Mouse (Mus musculus): ENCODE results near the gene Slc8a1. TPM values are rescaled to one million over a fixed set of nuclear protein-coding genes. Genes with fewer than 3 reads are reported as not detected.

Slc8a1 gene
- polyA plus RNA-seq, 1 experiment, result 17.6 TPM

DNA sequence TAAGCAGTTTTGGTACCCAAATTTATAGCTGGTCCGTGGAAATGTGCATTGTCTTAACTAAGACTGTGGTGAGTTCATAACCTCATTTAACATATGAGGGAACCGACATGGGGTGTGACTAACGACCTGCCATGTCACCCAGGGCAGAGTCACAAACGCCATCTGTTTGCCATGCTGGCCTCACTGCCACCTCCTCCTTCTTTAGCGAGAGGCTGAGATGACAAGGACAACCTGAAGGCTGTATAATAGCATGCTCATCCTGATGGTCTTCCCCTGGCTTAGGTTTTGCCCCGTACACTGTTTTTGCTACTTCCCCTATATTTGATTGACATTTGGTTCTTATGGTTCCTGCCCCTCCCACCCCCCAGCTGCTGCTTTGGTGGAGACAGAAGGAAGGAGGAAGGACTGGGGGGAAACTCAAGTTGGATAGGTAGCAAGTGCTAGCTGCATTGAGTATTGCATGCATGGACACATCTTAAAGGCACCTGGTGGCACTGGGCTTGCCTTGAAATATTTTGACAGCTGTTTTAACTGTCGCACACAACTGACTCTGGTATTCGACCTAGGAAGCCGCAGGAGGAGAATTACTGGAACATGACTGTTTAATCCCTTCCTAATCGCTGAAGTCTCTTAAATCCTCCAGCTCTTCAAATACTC lies 313.8 kb downstream of the Slc8a1 start:
- no peak for DNase-seq (ENCODE audit: low spot score)

DNA sequence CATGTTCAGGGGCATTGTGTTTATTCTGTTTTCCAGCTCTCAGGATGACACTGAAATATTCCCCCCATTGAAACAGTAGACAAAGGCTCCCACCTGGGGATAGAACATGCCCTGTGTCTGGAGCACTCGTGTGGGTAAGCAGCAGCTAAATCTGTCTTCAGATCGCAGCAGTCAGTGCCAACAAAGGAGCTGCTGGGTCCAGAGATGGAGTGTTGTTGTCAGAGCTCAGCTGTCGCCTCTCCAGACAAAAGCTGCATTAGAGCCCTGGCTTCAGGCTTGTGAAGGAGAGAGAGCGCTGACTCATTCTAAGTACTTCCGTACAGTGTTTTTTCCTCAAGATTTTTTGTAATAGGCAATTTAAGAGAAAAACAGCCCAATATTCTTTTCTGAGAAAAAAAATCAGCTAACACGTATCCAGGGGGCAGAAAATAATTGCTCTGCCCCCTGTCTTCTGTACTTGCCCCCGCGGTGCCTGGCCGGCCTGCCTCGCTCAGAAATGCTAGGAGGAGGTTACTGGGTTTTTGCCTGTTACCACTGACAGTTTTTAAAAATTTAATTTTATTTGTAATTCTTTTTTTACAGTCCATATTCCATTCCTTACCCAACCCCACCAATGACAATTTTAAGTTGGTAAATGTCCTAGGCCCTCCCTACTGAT lies 318.2 kb downstream of the Slc8a1 start:
- DNase-seq (ENCODE audit: low spot score), result no peak

DNA sequence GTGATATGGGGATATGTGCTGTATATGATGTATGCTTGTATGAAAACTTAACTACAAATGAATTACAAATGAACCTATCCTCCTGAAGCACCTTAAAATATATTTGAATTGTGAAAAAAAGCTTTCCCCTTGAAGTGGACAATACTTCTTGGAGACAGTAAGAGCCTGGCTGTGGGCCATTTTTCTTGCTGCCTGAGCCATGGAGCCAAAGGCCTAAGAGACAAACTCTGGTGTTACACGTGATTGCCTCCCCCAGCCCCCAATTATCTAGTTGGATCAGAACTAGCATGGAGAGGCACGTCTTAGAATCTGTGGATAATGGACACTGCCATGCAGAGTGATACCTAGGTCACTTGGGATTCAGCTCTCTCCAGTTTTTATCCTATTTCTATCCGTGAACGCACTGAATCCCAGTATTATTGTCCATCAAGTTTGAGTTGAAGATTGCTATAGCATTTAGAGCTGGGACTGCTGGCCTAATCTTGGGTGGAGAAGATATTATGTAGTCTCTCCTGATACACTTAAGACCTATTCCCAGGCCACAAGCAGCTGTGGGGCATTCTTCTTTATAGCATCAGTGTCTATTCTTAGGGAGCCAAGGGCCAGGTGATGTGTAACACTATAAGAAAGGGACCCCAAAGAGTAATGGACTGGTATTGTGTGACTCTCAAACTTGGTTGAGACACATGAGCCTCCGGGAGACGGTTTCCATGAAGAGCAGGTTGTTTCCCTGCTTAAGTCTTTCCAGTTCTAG lies 321.6 kb downstream of the Slc8a1 start:
- DNase-seq (ENCODE audit: low spot score), result no peak

DNA sequence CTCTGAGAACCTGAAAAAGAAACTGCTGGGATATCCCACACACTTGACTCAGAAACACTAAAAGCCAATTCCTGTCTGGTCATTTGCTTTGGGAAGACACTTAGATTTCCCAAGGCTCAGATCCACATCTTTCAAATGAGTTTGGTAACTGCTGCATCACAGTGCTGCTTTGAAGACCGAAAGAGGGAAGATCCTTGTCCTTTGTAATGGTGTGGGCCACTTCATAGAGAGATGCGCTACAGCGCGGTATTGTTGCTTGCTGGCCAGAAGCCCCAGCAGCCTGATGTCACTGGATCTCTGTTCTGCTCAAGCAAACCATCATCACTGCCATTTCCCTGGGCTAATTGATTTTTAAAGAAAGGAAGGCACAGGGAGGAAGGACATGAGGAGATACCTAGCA lies 325.4 kb downstream of the Slc8a1 start:
- DNase-seq (ENCODE audit: low spot score), result no peak

DNA sequence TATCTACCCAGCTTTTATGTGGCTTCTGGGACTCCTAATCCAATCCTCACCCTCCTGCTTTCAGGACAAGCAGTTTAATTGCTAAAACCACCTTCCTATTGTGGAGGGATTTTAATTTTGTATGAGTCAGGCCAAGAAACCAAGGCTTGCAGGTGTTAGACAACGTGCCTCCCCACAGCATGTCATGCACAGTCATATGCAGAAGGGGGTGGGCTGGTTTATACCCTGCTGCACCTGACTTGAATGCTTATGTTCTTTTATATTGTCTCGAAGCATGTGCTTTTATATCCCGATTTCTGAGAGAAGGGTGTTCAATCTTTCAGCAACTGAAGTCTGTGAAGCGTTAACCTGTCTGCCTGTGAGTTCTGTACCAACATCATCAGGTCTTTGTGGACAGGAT lies 334.0 kb downstream of the Slc8a1 start:
- DNase-seq (ENCODE audit: low spot score), result no peak

- no peak for DNase-seq (ENCODE audit: low spot score)
These were observed 335.1 kb downstream of the Slc8a1 start for GRCm38 (mm10) chr17:81403121-81403520.

DNA sequence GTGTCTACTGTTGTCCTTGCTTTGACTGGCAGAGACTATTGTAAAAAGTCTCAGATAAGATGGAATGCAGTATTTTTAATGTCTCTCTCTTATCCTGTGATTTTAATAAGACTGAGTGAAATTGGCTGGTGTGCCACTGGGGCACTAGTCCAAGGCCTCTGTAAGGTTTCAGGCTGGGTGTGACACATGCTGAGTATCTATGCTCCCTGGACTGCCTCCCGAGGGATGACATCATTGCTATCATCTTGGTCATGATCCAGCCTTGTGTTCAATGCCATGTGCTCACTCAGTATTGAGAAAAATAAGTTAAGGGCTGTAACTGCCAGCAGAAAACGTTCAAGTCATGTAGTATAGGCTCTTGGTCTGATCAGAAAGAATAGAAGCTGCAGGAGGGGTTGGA lies 335.5 kb downstream of the Slc8a1 start:
- DNase-seq (ENCODE audit: low spot score), result no peak

DNA sequence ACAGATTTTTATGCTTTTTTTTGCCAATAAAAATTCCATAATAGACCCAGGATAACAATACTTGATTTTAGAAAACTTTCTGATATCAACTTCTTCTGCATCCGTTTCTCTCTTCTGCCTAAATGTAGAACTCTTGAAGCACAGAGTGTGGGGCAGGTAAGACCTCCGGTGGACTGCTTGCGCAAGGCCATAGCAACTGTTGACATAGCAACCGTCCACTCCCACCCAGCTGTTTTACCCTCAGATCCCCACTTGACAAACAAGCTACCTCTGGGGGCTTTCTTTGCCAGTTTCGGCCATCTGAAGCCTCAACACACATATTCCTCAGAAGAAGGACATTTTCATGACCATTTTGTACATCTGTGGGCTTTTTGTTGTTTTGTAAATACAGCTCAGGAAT lies 337.8 kb downstream of the Slc8a1 start:
- DNase-seq (ENCODE audit: low spot score), result no peak

- DNase-seq (ENCODE audit: low spot score), result no peak
These were observed 340.7 kb downstream of the Slc8a1 start for GRCm38 (mm10) chr17:81397434-81397833.

- DNase-seq (ENCODE audit: low spot score), result no peak
These were observed 344.1 kb downstream of the Slc8a1 start for GRCm38 (mm10) chr17:81394124-81394523.

GRCm38 (mm10) chr17:81393040-81393439 lies 345.1 kb downstream of the Slc8a1 start:
- DNase-seq (ENCODE audit: low spot score), result no peak

DNA sequence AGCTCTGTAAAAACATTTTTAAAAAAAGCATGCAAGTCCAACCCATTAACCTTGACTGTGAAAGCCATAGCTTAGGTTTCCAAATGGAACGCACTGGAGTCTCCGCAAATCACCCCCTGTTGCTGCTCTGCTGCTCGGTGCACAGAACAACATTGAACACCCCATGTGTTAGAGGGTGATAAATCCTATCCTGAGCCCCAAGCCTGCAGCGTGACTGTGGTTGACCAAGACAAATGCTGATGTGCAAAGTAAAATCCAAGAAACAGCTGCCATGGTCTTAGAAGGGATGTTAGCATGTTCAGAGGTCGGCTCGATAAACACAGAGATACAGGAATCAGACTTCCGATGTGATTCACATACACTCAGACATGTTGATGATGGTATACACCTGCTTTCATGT lies 346.7 kb downstream of the Slc8a1 start:
- no peak for DNase-seq (ENCODE audit: low spot score)

DNA sequence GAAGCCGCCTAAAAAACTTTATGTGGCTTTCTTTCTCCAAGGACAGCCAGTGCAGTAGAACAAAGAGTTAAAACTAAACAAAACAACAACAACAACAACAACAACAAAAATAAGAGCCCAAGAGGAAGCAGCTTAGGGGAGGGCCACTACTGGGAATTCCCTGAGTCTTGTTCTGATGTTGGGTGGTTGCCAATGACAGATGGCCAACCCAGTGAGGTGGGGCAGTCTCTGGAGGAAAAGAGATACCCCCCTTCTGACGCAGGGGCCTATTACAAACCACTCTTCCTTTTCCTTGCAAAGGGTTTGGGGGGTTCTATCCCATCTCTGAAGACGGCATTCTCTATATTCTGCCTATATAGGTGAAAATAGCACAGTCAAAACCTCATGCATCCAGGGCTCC lies 347.4 kb downstream of the Slc8a1 start:
- no peak for DNase-seq (ENCODE audit: low spot score)

DNA sequence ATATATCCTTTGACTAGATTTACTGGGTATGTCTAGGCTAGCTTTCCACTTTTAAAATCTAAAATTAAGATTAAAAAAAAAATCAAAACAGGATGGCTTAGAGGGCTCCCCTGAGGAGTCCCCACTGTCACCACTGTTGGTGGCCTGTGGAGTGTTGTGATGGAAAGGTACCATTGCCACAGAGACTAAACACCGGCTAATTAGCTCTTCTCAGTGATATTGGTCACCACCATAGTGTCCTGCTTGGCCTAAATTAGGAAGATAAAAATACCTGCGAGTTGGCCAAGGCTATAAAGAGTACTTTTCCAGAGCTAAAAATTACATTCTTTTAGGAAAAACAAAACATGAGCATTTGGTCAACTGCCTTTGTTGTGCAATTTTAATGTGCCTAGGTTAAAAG lies 352.1 kb downstream of the Slc8a1 start:
- no peak for DNase-seq (ENCODE audit: low spot score)

DNA sequence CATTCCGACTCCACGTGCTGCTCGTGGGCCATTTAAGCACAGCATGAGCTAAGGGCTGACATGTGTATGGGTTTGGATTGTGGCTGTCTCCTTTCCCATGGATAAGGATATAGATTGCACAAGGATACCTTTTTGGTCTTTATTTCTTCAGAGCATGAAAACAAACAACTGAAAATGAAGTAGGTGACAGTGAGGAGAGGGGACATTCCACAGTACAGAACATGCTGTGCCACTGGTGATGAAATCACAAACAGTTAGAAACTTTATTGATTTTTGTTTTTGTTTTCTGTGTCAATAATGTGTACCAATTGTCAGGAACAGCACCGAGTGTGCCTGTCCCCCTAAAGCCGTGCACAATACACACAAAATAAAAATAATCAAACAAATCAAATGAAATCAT lies 352.7 kb downstream of the Slc8a1 start:
- DNase-seq (ENCODE audit: low spot score), result no peak

DNA sequence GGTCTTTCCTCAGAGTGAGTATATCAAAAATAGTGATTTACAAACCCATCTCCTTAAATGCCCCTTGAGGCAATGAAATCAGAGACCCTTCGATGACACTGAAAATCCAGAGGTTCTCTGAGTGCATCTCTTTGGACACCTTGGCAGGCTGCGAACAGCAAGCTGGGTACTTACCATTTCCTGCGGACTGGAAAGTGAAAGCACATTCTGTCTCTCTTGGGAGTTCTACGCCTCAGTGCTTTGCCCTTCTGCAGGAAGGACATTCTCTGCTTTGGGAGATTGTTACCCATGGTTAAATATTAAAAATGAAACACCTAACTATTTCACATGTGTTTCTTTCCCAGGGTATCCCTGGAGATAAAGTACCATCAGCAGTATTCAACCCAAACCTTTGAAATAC lies 354.7 kb downstream of the Slc8a1 start:
- DNase-seq (ENCODE audit: low spot score), result no peak

- DNase-seq (ENCODE audit: low spot score), result no peak
These were observed 359.7 kb downstream of the Slc8a1 start for GRCm38 (mm10) chr17:81378436-81378835.

GRCm38 (mm10) chr17:81377757-81378299 lies 360.3 kb downstream of the Slc8a1 start:
- DNase-seq (ENCODE audit: low spot score), result no peak

GRCm38 (mm10) chr17:81377195-81377594 lies 361.0 kb downstream of the Slc8a1 start:
- no peak for DNase-seq (ENCODE audit: low spot score)

GRCm38 (mm10) chr17:81375901-81376300 lies 362.3 kb downstream of the Slc8a1 start:
- no peak for DNase-seq (ENCODE audit: low spot score)

DNA sequence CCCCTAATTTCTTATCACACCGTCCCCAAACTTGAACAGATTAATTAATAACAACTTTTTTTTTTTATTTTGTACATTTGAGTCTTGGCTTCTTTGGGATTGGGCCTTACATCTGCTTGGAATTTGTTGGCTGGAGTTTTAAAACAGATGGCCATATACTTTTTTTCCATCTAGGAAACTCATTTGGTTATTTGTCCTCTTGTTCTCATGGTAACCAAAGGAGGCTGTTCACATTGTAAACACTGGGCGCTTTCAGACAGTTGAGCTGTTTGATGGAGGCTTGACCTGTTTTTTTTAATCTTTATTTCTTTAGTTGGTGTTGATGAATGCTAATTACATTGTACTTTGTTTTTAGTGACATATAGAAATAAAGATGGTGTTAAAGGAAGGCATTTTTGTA lies 369.1 kb downstream of the Slc8a1 start:
- no peak for DNase-seq (ENCODE audit: low spot score)

DNA sequence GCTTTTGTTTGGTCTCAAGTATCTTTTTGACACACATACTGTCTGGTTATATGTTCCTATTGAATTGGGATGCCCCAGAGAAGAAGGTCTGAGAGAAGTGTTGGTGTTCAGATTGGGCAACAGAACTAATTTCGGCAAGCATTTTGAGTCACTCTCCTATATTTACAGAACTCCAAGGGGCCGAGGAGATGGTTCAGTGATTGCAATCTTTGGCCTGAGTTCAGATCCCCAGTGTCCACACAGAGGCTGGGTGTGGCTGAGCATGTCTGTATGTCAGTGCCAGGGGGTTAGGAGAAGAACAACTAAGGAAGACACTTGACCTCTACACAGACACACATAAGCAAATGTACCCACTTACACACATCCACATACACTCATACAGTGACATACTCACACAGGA lies 369.7 kb downstream of the Slc8a1 start:
- DNase-seq (ENCODE audit: low spot score), result no peak

GRCm38 (mm10) chr17:81363368-81363767 lies 374.8 kb downstream of the Slc8a1 start:
- no peak for DNase-seq (ENCODE audit: low spot score)

Measured in urinary bladder, adult 2 months (tissue).